Mouse (Mus musculus): ENCODE data around the gene Krt39.
A peak's percentile ranks its signal among the peaks of the same experiment; 100 is the strongest.

Gene Krt39

DNA sequence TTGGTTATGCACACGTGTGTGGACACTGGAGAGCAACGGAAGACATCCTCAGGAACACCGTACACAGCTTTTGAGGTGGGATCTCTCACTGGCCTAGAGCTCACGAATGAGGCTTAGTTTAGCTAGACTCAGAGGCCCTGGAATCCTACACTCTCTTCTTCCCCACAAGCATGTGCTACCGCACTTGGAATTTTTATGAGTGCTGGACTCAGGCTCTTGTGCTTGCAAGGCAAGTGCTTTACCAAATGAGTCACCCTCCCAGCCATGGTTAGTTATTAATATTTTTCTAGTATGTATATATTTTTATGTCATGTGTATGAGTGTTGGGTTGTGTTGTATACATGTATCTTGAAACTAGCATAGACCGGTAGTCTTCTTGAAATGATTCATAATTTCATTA, 49.2 kb downstream of the Krt39 start:
- no peak for DNase-seq (ENCODE audit: low read depth, low spot score)

DNA sequence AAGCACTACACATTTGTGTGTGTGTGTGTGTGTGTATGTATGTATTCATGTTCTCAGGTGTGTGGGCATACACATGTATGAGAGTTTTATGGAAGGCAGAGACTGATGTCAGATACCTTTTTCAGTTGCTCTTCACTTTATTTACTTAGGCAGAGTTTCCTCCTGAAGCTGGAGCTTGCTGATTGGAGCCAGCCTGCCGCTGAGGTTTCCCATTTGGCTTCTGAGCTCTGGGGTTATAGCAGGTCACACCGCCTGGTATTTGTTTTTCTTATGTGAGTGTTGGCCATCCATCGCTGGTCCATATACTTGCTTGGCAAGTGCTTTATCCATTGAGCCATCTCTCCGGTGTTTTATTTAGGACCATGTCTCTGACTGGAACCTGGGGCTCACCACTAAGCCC, 51.9 kb downstream of the Krt39 start:
- no peak for DNase-seq (ENCODE audit: low read depth, low spot score)

DNA sequence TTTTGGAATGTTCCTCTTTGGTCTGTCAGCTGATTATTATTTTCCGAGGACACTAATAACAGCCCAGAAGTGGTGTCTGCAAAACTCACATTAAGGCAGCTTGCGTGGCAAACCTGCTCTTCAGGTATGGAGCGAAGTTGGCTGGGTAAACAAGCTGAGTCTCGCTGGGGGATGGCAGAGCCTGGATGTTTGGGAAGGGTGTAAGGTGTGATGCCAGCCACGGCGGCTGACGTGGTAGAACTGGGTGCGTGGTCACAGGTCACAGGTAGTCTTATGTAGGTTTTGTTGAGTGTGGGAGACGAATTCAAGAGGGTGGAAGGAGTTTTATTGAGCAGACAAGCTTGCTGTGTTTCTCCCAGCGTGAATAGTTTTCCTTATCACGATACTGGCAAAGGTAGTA, 52.6 kb downstream of the Krt39 start:
- DNase-seq (ENCODE audit: low read depth, low spot score) = no peak

DNA sequence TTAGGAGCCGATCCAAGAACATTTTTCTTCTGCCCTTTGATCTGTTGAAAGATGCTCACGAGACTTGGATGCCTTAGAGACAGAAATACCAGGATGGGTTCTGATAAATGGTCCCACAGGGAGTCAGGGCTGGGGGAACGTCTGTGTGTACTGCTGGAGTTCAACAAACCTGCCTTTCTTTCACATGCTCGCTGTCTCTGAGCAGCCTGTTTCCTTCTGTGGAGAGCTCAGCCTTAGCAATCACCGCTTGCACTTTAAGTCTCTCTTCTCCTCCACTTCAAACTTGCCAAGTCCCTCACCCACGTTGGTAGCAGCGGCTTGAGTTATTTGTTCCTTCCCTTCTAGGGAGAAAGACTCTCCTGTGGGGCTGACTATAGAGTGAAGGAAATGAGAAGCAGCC, 54.8 kb downstream of the Krt39 start:
- DNase-seq (ENCODE audit: low read depth, low spot score) = no peak

DNA sequence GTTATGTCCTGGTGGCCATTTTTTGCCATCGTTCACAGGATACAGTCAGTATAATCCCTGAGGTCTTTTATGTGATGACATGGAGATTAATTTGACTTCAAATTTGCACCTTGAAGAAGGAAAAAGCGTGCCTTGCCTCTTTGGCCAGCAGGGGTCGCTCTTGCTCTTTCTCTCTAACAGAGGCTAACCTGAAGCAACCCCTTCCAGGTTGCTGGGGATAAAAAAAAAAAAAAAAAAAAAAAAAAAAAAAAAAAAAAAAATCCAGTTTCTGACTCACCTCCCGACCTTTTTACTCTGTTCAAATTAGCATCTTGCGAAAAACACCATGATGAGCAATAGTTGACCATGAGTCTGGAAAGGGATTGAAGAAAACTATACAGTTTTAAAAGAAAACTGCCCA, 56.3 kb downstream of the Krt39 start:
- DNase-seq (ENCODE audit: low read depth, low spot score) = peak; percentile 59

All from embryo, embryonic 11.5 days (tissue).